Mouse (Mus musculus) small intestine, adult 2 months (tissue): ENCODE data around the gene Gnas.

ENCODE experiments used
- CTCF ChIP-seq: fragments of 200-500 bp; IDR thresholded peaks from 2 replicates; pipeline ENCODE4 v1.5.1; 2012; ENCODE audit warnings: low read depth, mild to moderate bottlenecking, control low read depth, inconsistent platforms, low read length, moderate library complexity, mixed read lengths; ENCODE audit not compliant: insufficient replicate concordance, insufficient read length; ENCODE audit errors: extremely low read depth
- POLR2A ChIP-seq: fragments of 200-500 bp; IDR thresholded peaks from 2 replicates; pipeline ENCODE4 v1.6.1; 2012; ENCODE audit warnings: low read depth, mild to moderate bottlenecking, control low read depth, inconsistent platforms, low read length, moderate library complexity

- no peak for TF ChIP-seq POLR2A
- TF ChIP-seq CTCF, result peak; percentile 53; the same call in 1 of the 2 replicates
These were observed 28.1 kb downstream of the Gnas start for GRCm38 (mm10) chr2:174312118-174312647.
